Mouse (Mus musculus) neural tube, embryonic 15.5 days (tissue): Measurements from ENCODE around the gene Ankle1. TPM values are rescaled to one million over a fixed set of nuclear protein-coding genes. Genes with fewer than 3 reads are reported as not detected.
A peak's percentile ranks its signal among the peaks of the same experiment; 100 is the strongest.

Source experiments
- ATAC-seq: fragments of 200-750 bp; cut with Nextera tagmentation; 2 replicates; pipeline ENCODE4 v1.8.0; 2017; ENCODE audit warnings: mild to moderate bottlenecking, moderate TSS enrichment, moderate library complexity; ENCODE audit not compliant: low FRiP score
- H3K27ac ChIP-seq: fragments of 300-500 bp; sonication (generic); replicated peaks from 2 replicates; pipeline ENCODE4 v1.5.1; 2015; ENCODE audit warnings: mild to moderate bottlenecking, inconsistent platforms
- H3K27me3 ChIP-seq: fragments of 300-500 bp; sonication (generic); replicated peaks from 2 replicates; pipeline ENCODE4 v1.6.1; 2015; ENCODE audit warnings: inconsistent platforms
- H3K36me3 ChIP-seq: fragments of 300-500 bp; sonication (generic); 2 replicates; pipeline ENCODE4 v1.6.1; 2015; ENCODE audit warnings: inconsistent platforms
- H3K4me1 ChIP-seq: fragments of 300-500 bp; sonication (generic); 2 replicates; pipeline ENCODE4 v1.6.1; 2015; ENCODE audit warnings: inconsistent platforms
- H3K4me2 ChIP-seq: fragments of 300-500 bp; sonication (generic); 2 replicates; pipeline ENCODE4 v1.6.1; 2015; ENCODE audit warnings: inconsistent platforms, mild to moderate bottlenecking, moderate library complexity
- H3K4me3 ChIP-seq: fragments of 300-500 bp; sonication (generic); replicated peaks from 2 replicates; pipeline ENCODE4 v1.5.1; 2015; ENCODE audit warnings: mild to moderate bottlenecking, inconsistent platforms
- H3K9ac ChIP-seq: fragments of 300-500 bp; sonication (generic); replicated peaks from 2 replicates; pipeline ENCODE4 v1.6.1; 2015; ENCODE audit warnings: mild to moderate bottlenecking, inconsistent platforms
- H3K9me3 ChIP-seq: fragments of 300-500 bp; sonication (generic); replicated peaks from 2 replicates; pipeline ENCODE4 v1.6.1; 2016; ENCODE audit warnings: inconsistent platforms
- WGBS: fragments of 180-500 bp; shearing (Covaris S2); methylation state at CpG from one replicate; pipeline ENCODE4 v1.1.7; 2015; ENCODE audit warnings: mixed read lengths; 5-methylcytosine and 5-hydroxymethylcytosine counted together
- polyA plus RNA-seq: library from polyadenylated mRNA; unstranded; fragments of >200 nt; fragmentation: Nextera tagmentation; extraction: Ambion mirVana; gene quantifications from 2 replicates; pipeline ENCODE4 v1.2.1, GENCODE M21; 2015

Ankle1 gene
- polyA plus RNA-seq, 1 experiment from 2014 or later: 7.0 TPM

GRCm38 (mm10) chr8:71383860-71384259, 21.9 kb upstream of the Ankle1 start:
- Histone ChIP-seq H3K36me3 (no peaks in the 10 kb centered on the region), H3K4me2 (no peak overlapping the region), H3K27ac (no peak overlapping the region), H3K4me1 (peaks cover 33% of the 10 kb centered on the region), H3K4me3 (no peak overlapping the region), H3K27me3 (no peaks in the 10 kb centered on the region), H3K9me3 (no peaks in the 10 kb centered on the region), H3K9ac (no peak overlapping the region)
- no peak for ATAC-seq
- 60% methylated on average over 3 of the region's 3 CpGs for WGBS

DNA sequence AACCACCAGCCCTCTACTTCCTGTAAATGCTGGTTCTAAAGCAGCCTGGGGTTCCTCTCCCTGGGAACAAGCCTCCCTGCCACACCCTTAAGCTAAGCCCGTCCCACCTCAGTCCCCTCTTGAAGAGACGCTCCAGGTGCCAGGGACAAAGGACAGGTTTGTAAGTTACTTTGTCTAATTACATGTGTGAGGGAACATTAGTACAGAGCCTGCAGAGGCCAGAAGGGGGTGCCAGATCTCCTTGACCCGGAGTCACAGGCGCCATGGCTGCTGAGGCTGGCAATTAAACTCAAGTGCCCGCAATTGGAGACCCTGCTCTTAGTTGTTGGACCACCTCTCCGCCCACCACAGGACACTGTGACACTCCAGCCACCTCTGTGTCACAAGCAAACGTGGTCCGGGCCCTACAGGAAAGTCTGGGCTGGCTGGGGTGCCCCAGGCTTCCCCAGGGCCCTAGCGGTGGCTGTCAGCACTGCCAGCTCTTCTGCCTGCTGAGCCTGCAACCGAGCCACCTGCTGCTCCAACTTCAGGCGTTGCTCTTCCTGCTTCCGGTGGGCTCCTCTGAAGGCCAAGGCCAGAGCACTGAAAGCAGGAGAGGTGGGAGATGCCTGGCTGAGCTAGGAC, 20.5 kb upstream of the Ankle1 start:
- no peak for ATAC-seq
- no peak overlapping the region for H3K4me2 ChIP-seq
- no peaks in the 10 kb centered on the region for H3K27me3 ChIP-seq
- no peak overlapping the region for H3K27ac ChIP-seq
- 71% methylated on average over 12 of the region's 12 CpGs for WGBS
- H3K9me3 ChIP-seq: no peaks in the 10 kb centered on the region
- H3K36me3 ChIP-seq: no peaks in the 10 kb centered on the region
- H3K9ac ChIP-seq: no peak overlapping the region
- H3K4me3 ChIP-seq: no peak overlapping the region
- H3K4me1 ChIP-seq: peaks cover 19% of the 10 kb centered on the region

- WGBS: 85% methylated on average over 1 of the region's 1 CpGs
- H3K27me3 ChIP-seq: no peaks in the 10 kb centered on the region
- ATAC-seq: no peak
- no peaks in the 10 kb centered on the region for H3K36me3 ChIP-seq
- no peaks in the 10 kb centered on the region for H3K4me1 ChIP-seq
- H3K27ac ChIP-seq: no peak overlapping the region
- no peak overlapping the region for H3K4me2 ChIP-seq
- H3K9me3 ChIP-seq: no peaks in the 10 kb centered on the region
- H3K4me3 ChIP-seq: no peak overlapping the region
- H3K9ac ChIP-seq: no peak overlapping the region
Measured at GRCm38 (mm10) chr8:71388267-71388666, 17.5 kb upstream of the Ankle1 start.

DNA sequence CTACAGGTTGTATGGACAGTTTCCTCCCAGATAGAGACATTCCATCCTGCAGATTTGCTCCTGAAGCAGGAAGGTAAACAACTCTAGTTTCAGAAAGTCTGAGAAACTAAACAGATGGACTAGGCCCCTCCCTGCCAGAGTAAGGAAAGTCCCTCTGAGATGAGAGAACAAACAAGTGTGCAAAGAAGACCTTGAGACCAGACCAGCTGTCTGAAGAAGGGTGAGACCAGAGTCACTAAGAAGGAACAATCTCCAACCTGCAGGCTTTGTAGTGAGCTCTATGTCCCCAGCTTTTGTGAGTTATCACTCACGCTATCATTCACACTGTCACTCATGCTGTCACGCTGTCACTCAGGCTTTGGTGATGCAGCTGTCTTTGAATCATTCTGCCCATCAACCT, 14.1 kb upstream of the Ankle1 start:
- no peak overlapping the region for H3K27ac ChIP-seq
- H3K4me1 ChIP-seq: peaks cover 5% of the 10 kb centered on the region; the same call in 1 of the 2 replicates
- WGBS: 94% methylated on average over 2 of the region's 2 CpGs

GRCm38 (mm10) chr8:71392391-71392790, 13.4 kb upstream of the Ankle1 start:
- Histone ChIP-seq H3K4me3 (no peak overlapping the region), H3K4me2 (no peak overlapping the region), H3K4me1 (peaks cover 9% of the 10 kb centered on the region), H3K9me3 (no peaks in the 10 kb centered on the region), H3K27me3 (no peaks in the 10 kb centered on the region), H3K36me3 (no peaks in the 10 kb centered on the region), H3K27ac (no peak overlapping the region), H3K9ac (no peak overlapping the region)
- no peak for ATAC-seq
- WGBS: 81% methylated on average over 5 of the region's 5 CpGs

More for the DNA sequence above, 14.1 kb upstream of the Ankle1 start:
- H3K36me3 ChIP-seq: no peaks in the 10 kb centered on the region
- no peak overlapping the region for H3K4me3 ChIP-seq
- H3K9ac ChIP-seq: no peak overlapping the region
- no peaks in the 10 kb centered on the region for H3K27me3 ChIP-seq
- no peak for ATAC-seq
- H3K9me3 ChIP-seq: no peaks in the 10 kb centered on the region
- no peak overlapping the region for H3K4me2 ChIP-seq

DNA sequence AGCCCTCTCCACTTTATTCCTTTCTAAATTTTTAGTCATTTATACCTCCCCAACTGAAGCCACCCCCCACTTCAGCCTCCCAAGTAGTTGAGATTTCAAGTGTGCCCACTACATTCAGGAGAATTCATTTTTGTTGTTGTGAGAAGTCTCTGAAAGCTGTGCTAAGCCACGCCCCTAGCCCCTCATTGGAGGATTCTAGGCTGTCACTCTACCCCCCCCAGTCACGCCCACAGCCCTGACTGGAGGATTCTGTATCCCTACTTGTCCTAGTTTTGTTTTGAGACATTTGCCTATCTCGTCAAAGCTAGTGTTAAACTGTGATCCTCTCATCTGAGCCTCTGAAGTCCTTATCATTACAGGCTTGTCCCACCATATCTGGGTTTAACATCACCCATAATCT, 12.9 kb upstream of the Ankle1 start:
- no peak for ATAC-seq
- 17% methylated on average over 3 of the region's 3 CpGs for WGBS
- H3K9ac ChIP-seq: no peak overlapping the region
- no peaks in the 10 kb centered on the region for H3K27me3 ChIP-seq
- no peaks in the 10 kb centered on the region for H3K36me3 ChIP-seq
- H3K27ac ChIP-seq: no peak overlapping the region
- no peak overlapping the region for H3K4me3 ChIP-seq
- no peak overlapping the region; the same call in 1 of the 2 replicates for H3K4me2 ChIP-seq
- H3K9me3 ChIP-seq: no peaks in the 10 kb centered on the region
- peaks cover 14% of the 10 kb centered on the region for H3K4me1 ChIP-seq

GRCm38 (mm10) chr8:71394481-71394880, 11.3 kb upstream of the Ankle1 start:
- whole genome bisulfite sequencing: 88% methylated on average over 7 of the region's 7 CpGs
- H3K9ac ChIP-seq: no peak overlapping the region
- H3K4me2 ChIP-seq: peak overlapping the region; percentile 23; the same call in 1 of the 2 replicates
- H3K4me1 ChIP-seq: peaks cover 14% of the 10 kb centered on the region
- H3K4me3 ChIP-seq: no peak overlapping the region
- H3K36me3 ChIP-seq: peaks cover 8% of the 10 kb centered on the region
- H3K27ac ChIP-seq: no peak overlapping the region
- no peak for ATAC-seq
- no peaks in the 10 kb centered on the region for H3K27me3 ChIP-seq
- no peaks in the 10 kb centered on the region for H3K9me3 ChIP-seq

GRCm38 (mm10) chr8:71395071-71395470, 10.7 kb upstream of the Ankle1 start:
- no peak for ATAC-seq
- Histone ChIP-seq H3K27ac (no peak overlapping the region), H3K9me3 (no peaks in the 10 kb centered on the region), H3K9ac (no peak overlapping the region), H3K27me3 (no peaks in the 10 kb centered on the region), H3K4me3 (no peak overlapping the region), H3K4me2 (0 out of 2 replicates have a peak overlapping the region, but pooled peaks have one; percentile 23), H3K4me1 (peaks cover 14% of the 10 kb centered on the region), H3K36me3 (peaks cover 8% of the 10 kb centered on the region)
- 90% methylated on average over 10 of the region's 10 CpGs for WGBS

GRCm38 (mm10) chr8:71395629-71396028, 10.2 kb upstream of the Ankle1 start, which contains the start of gene Ushbp1:
Ushbp1 (minus strand) TSS chr8:71395802.
- WGBS: 85% methylated on average over 9 of the region's 9 CpGs
- Histone ChIP-seq H3K4me3 (peak within 1 kb of the TSS; percentile 75), H3K4me1 (peaks cover 14% of the 10 kb centered on the region), H3K9ac (0 out of 2 replicates have a peak within 1 kb of the TSS, but pooled peaks have one; percentile 28), H3K27me3 (no peaks in the 10 kb centered on the region), H3K9me3 (no peaks in the 10 kb centered on the region), H3K36me3 (peaks cover 8% of the 10 kb centered on the region), H3K4me2 (peak within 1 kb of the TSS; percentile 92), H3K27ac (peak within 1 kb of the TSS; percentile 81)
- ATAC-seq: no peak

GRCm38 (mm10) chr8:71396639-71397305, 9.0 kb upstream of the Ankle1 start, which contains the start of gene Babam1:
Babam1 (plus strand) TSS chr8:71396861.
- WGBS: under 1% methylated on average over 34 of the region's 34 CpGs
- H3K4me2 ChIP-seq: peak within 1 kb of the TSS; percentile 92
- peaks cover 8% of the 10 kb centered on the region for H3K36me3 ChIP-seq
- no peaks in the 10 kb centered on the region for H3K27me3 ChIP-seq
- peak; percentile 98 for ATAC-seq
- H3K4me1 ChIP-seq: peaks cover 14% of the 10 kb centered on the region
- H3K9me3 ChIP-seq: no peaks in the 10 kb centered on the region
- H3K9ac ChIP-seq: peak within 1 kb of the TSS; percentile 52
- H3K4me3 ChIP-seq: peak within 1 kb of the TSS; percentile 75
- peak within 1 kb of the TSS; percentile 81 for H3K27ac ChIP-seq

DNA sequence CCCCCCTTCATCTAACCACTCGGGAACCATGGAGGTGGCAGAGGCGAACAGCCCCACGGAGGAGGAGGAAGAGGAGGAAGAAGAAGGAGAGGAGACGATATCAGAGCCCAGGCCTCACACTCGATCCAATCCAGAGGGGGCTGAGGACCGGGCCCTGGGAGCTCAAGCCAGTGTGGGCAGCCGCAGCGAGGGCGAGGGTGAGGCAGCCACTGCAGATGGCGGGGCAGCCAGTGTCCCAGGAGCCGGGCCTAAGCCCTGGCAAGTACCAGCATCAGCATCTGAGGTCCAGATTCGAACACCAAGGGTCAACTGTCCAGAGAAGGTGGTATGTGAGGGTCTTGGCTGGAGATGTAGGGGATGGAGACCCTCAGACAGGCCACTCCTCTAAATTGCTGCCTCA, 8.1 kb upstream of the Ankle1 start:
- peaks cover 8% of the 10 kb centered on the region for H3K36me3 ChIP-seq
- peak overlapping the region; percentile 92 for H3K4me2 ChIP-seq
- WGBS: 87% methylated on average over 12 of the region's 12 CpGs
- no peaks in the 10 kb centered on the region for H3K27me3 ChIP-seq
- peak overlapping the region; percentile 75 for H3K4me3 ChIP-seq
- peaks cover 14% of the 10 kb centered on the region for H3K4me1 ChIP-seq
- H3K9me3 ChIP-seq: no peaks in the 10 kb centered on the region
- no peak for ATAC-seq
- no peak overlapping the region for H3K9ac ChIP-seq
- no peak overlapping the region for H3K27ac ChIP-seq

- no peak overlapping the region for H3K4me3 ChIP-seq
- H3K9ac ChIP-seq: no peak overlapping the region
- 100% methylated on average over 2 of the region's 2 CpGs for WGBS
- ATAC-seq: no peak
- H3K27me3 ChIP-seq: no peaks in the 10 kb centered on the region
- no peaks in the 10 kb centered on the region for H3K9me3 ChIP-seq
- peaks cover 19% of the 10 kb centered on the region for H3K4me1 ChIP-seq
- H3K27ac ChIP-seq: no peak overlapping the region
- H3K4me2 ChIP-seq: no peak overlapping the region
- H3K36me3 ChIP-seq: peaks cover 14% of the 10 kb centered on the region
Measured at GRCm38 (mm10) chr8:71400826-71401225, 5.0 kb upstream of the Ankle1 start.
